ENCODE assay signal across 8 mouse cellular contexts in the genomic region with DNA sequence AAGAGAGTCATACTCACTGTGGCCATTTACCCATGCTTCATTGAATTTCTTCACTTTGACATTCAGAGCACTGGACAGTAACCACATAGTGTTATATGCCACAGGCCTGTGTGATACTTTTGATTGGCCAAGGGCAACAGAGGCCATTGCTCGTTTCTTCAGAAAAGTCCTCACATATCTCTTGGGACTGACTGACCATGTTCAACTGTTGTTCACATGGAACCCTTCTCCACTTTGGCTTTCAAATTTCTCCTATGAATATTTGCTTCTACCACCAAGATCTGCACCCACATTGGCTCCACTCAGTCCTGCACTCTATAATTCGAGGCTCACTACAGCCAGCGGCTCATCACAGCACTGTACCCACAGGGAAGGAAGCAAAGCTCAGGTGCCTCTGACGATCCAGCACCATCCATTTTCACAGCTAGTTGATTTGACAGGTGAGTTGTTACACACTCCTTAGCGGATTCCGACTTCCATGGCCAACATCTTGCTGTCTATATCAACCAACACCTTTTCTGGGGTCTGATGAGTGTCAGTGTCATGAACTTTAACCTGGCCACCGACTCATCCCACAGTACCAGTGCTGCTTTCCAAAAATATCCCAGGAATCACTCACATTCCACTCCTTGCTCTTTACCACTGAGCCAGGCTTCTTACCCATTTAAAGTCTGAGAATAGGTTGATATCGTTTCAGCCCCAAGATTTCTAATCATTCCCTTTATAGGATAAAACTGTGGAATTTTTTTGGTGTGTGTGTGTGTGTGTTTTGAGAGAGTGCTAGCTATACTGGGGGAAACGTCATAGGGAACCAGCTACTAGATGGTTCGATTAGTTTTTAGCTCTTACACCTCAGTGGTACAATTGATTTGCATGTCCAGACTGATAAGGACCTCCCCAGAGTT.
DNase-seq lines count a peak whose midpoint lies in the region; ATAC-seq and TF ChIP-seq lines count a peak whose summit lies in the region.

No protein-coding gene starts in this region.

- DNase-seq in 3T3-L1 (ENCODE audit: low read depth, low spot score) (peak; percentile 99), MEL (ENCODE audit: low read depth, low spot score) (peak; percentile 92)
- peak; percentile 43 to 47 for DNase-seq in cerebellum, postnatal 36 days
- peak; percentile 67 for DNase-seq in gastrocnemius, postnatal 10 days
- DNase-seq in midbrain, postnatal 0 days (ENCODE audit: low spot score), result peak; percentile 91
- peak; percentile 84 for DNase-seq in stomach, postnatal 0 days (ENCODE audit: low spot score)

- no peak overlapping the region for H3K9ac ChIP-seq in MEL (ENCODE audit: control insufficient read depth, low read depth, low read length, poor library complexity, severe bottlenecking)
- H3K9ac ChIP-seq in limb, embryonic 15.5 days, result no peak overlapping the region
- H3K9ac ChIP-seq in midbrain, postnatal 0 days (replicated peaks; ENCODE audit: low read length, poor library complexity, severe bottlenecking), result no peak overlapping the region
- no peak overlapping the region for H3K9ac ChIP-seq in stomach, postnatal 0 days (ENCODE audit: low read length)

- no peaks in the 10 kb centered on the region for H3K9me3 ChIP-seq in MEL (replicated peaks; ENCODE audit: insufficient read depth, low read length)
- H3K9me3 ChIP-seq in limb, embryonic 15.5 days, result peaks cover 4% of the 10 kb centered on the region; the same call in 1 of the 2 replicates
- H3K9me3 ChIP-seq in midbrain, postnatal 0 days (ENCODE audit: low read length), result peaks cover 32% of the 10 kb centered on the region; the same call in 1 of the 2 replicates
- no peaks in the 10 kb centered on the region for H3K9me3 ChIP-seq in stomach, postnatal 0 days (ENCODE audit: control insufficient read depth, low read length)

- H3K36me3 ChIP-seq in MEL (ENCODE audit: control insufficient read depth in 1 of 2, insufficient read depth in 2 of 2, low read length in 2 of 2), result no peaks in the 10 kb centered on the region
- no peaks in the 10 kb centered on the region for H3K36me3 ChIP-seq in limb, embryonic 15.5 days
- H3K36me3 ChIP-seq in midbrain, postnatal 0 days (ENCODE audit: insufficient read depth, low read length), result no peaks in the 10 kb centered on the region
- no peaks in the 10 kb centered on the region for H3K36me3 ChIP-seq in stomach, postnatal 0 days (ENCODE audit: control insufficient read depth, insufficient read depth, low read length)

- ATAC-seq in inflammation-experienced regulatory T-cells, adult 6 months, result peak; percentile 100
- ATAC-seq in limb, embryonic 15.5 days (ENCODE audit: insufficient number of reproducible peaks, low FRiP score, low TSS enrichment, low read depth), result peak; percentile 100
- peak; percentile 99 for ATAC-seq in midbrain, postnatal 0 days (ENCODE audit: low FRiP score)
- ATAC-seq in stomach, postnatal 0 days (ENCODE audit: low FRiP score, low TSS enrichment), result peak; percentile 100

- TF ChIP-seq RAD21 in MEL (IDR thresholded peaks at IDR 0.05; ENCODE audit: low read depth, low read length), result no peak

- H3K79me2 ChIP-seq in MEL (ENCODE audit: control insufficient read depth, insufficient read depth, low read length, poor library complexity), result no peaks in the 10 kb centered on the region

- H3K27me3 ChIP-seq in MEL (ENCODE audit: control insufficient read depth in 1 of 2, insufficient read depth in 2 of 2, low read length in 2 of 2), result no peaks in the 10 kb centered on the region
- no peaks in the 10 kb centered on the region for H3K27me3 ChIP-seq in limb, embryonic 15.5 days
- no peaks in the 10 kb centered on the region for H3K27me3 ChIP-seq in midbrain, postnatal 0 days (ENCODE audit: insufficient read depth, low read length)
- H3K27me3 ChIP-seq in stomach, postnatal 0 days (ENCODE audit: control insufficient read depth, insufficient read depth, low read length), result no peaks in the 10 kb centered on the region

- WGBS in limb, embryonic 15.5 days, result 60% methylated on average over 10 of the region's 10 CpGs
- WGBS in midbrain, postnatal 0 days, result 64% methylated on average over 10 of the region's 10 CpGs
- WGBS in stomach, postnatal 0 days, result 62% methylated on average over 10 of the region's 10 CpGs

- H3K4me1 ChIP-seq in MEL (ENCODE audit: control insufficient read depth in 1 of 2, insufficient read depth in 2 of 2, low read length in 2 of 2), result no peaks in the 10 kb centered on the region
- H3K4me1 ChIP-seq in limb, embryonic 15.5 days, result no peaks in the 10 kb centered on the region
- no peaks in the 10 kb centered on the region for H3K4me1 ChIP-seq in midbrain, postnatal 0 days (ENCODE audit: insufficient read depth, low read length)
- no peaks in the 10 kb centered on the region for H3K4me1 ChIP-seq in stomach, postnatal 0 days (replicated peaks; ENCODE audit: control insufficient read depth, insufficient read depth)

- TF ChIP-seq EP300 in MEL (IDR thresholded peaks at IDR 0.05; ENCODE audit: low read depth in 1 of 2, low read length in 2 of 2), result no peak
- no peak for TF ChIP-seq EP300 in stomach, postnatal 0 days (optimal IDR thresholded peaks at IDR 0.05)

- no peak for TF ChIP-seq POLR2A in MEL (IDR thresholded peaks at IDR 0.05; ENCODE audit: control insufficient read depth in 1 of 2, insufficient read depth in 1 of 2, low read depth in 1 of 2, low read length in 2 of 2, poor library complexity in 1 of 2)

- TF ChIP-seq CTCF in MEL (IDR thresholded peaks at IDR 0.05 in 2 of 3, conservative IDR thresholded peaks at IDR 0.05 in 1 of 3; ENCODE audit: control insufficient read depth in 1 of 3, insufficient read depth in 1 of 3, low read depth in 2 of 3, low read length in 3 of 3, poor library complexity in 1 of 3, severe bottlenecking in 1 of 3), result no peak
- no peak for TF ChIP-seq CTCF in midbrain, postnatal 0 days (IDR thresholded peaks at IDR 0.05)
- no peak for TF ChIP-seq CTCF in stomach, postnatal 0 days (IDR thresholded peaks at IDR 0.05; ENCODE audit: low read depth)

- H3K27ac ChIP-seq in MEL (ENCODE audit: control insufficient read depth, low read depth, low read length), result no peak overlapping the region
- no peak overlapping the region for H3K27ac ChIP-seq in limb, embryonic 15.5 days
- no peak overlapping the region for H3K27ac ChIP-seq in midbrain, postnatal 0 days (ENCODE audit: low read depth, low read length)
- H3K27ac ChIP-seq in stomach, postnatal 0 days (replicated peaks), result no peak overlapping the region

- no peak overlapping the region for H3K4me2 ChIP-seq in limb, embryonic 15.5 days
- no peak overlapping the region for H3K4me2 ChIP-seq in midbrain, postnatal 0 days (ENCODE audit: low read depth, low read length, poor library complexity, severe bottlenecking)
- H3K4me2 ChIP-seq in stomach, postnatal 0 days (replicated peaks; ENCODE audit: low read depth), result no peak overlapping the region

- H3K4me3 ChIP-seq in MEL (ENCODE audit: control insufficient read depth in 1 of 2, insufficient read depth in 1 of 2, low read depth in 2 of 2, low read length in 2 of 2), result no peak overlapping the region
- H3K4me3 ChIP-seq in limb, embryonic 15.5 days, result no peak overlapping the region
- H3K4me3 ChIP-seq in midbrain, postnatal 0 days (ENCODE audit: low read depth, low read length), result no peak overlapping the region
- H3K4me3 ChIP-seq in stomach, postnatal 0 days (ENCODE audit: low read depth, low read length), result no peak overlapping the region

TF ChIP-seq in MEL, 35 proteins besides CTCF, POLR2A, EP300 and RAD21:
- TF ChIP-seq ETS1 (IDR thresholded peaks at IDR 0.05; ENCODE audit: low read depth, low read length) (no peak), UBTF (IDR thresholded peaks at IDR 0.05; ENCODE audit: borderline replicate concordance, insufficient read depth, low read depth, low read length) (no peak), KAT2A (conservative IDR thresholded peaks at IDR 0.05; ENCODE audit: low read depth, low read length) (no peak), MYB (IDR thresholded peaks at IDR 0.05; ENCODE audit: low read depth, low read length) (no peak), MAZ (IDR thresholded peaks at IDR 0.05; ENCODE audit: low read depth, low read length) (no peak), GABPA (IDR thresholded peaks at IDR 0.05; ENCODE audit: low read depth, low read length) (no peak), POLR2AphosphoS2 (IDR thresholded peaks at IDR 0.05; ENCODE audit: low read length) (no peak), TCF12 (IDR thresholded peaks at IDR 0.05; ENCODE audit: low read depth, low read length) (no peak), ZC3H11A (IDR thresholded peaks at IDR 0.05; ENCODE audit: low read depth, low read length) (no peak), USF1 (IDR thresholded peaks at IDR 0.05; ENCODE audit: low read depth, low read length) (no peak), NELFE (IDR thresholded peaks at IDR 0.05; ENCODE audit: low read depth, low read length) (no peak), USF2 (IDR thresholded peaks at IDR 0.05; ENCODE audit: borderline replicate concordance in 1 of 2, insufficient read depth in 1 of 2, low read depth in 1 of 2, low read length in 2 of 2) (no peak), BHLHE40 (IDR thresholded peaks at IDR 0.05; ENCODE audit: borderline replicate concordance, low read depth, low read length) (no peak), HCFC1 (IDR thresholded peaks at IDR 0.05; ENCODE audit: low read depth, low read length) (no peak), CHD2 (IDR thresholded peaks at IDR 0.05; ENCODE audit: low read length) (no peak)

Comparison
In these comparisons a context has a peak if more than half of its experiments do, and no peak if none do; other contexts are left out.
1. DNase-seq: peak in every context shown above with its lines; median percentile 99 in 3T3-L1; 92 in MEL; 91 in midbrain, postnatal 0 days; 84 in stomach, postnatal 0 days; 67 in gastrocnemius, postnatal 10 days; 45 in cerebellum, postnatal 36 days.